Mouse (Mus musculus) olfactory bulb, adult 2 months (tissue): ENCODE results near the gene Pgf. TPM values are rescaled to one million over a fixed set of nuclear protein-coding genes. Genes with fewer than 3 reads are reported as not detected.

Experiments
- H3K27ac ChIP-seq: fragments of 200-500 bp; 2 replicates; pipeline ENCODE4 v1.5.1; 2012; ENCODE audit warnings: low read depth, low read length; ENCODE audit not compliant: insufficient read depth
- H3K4me1 ChIP-seq: fragments of 200-500 bp; 2 replicates; pipeline ENCODE4 v1.6.1; 2012; ENCODE audit warnings: low read length; ENCODE audit not compliant: control insufficient read depth, insufficient read depth
- H3K4me3 ChIP-seq: fragments of 200-500 bp; 2 replicates; pipeline ENCODE4 v1.5.1; 2012; ENCODE audit warnings: mild to moderate bottlenecking, low read depth, low read length, moderate library complexity; ENCODE audit not compliant: insufficient read depth
- CTCF ChIP-seq: fragments of 200-500 bp; IDR thresholded peaks from 2 replicates; pipeline ENCODE4 v1.5.1; 2012; ENCODE audit warnings: low read depth, mild to moderate bottlenecking, low read length, moderate library complexity; ENCODE audit not compliant: insufficient read depth
- POLR2A ChIP-seq: fragments of 200-500 bp; IDR thresholded peaks from 2 replicates; pipeline ENCODE4 v1.6.1; 2012; ENCODE audit warnings: mild to moderate bottlenecking, low read depth, low read length, moderate library complexity; ENCODE audit not compliant: insufficient read depth
- WGBS: fragments of 180-500 bp; shearing (Covaris S2); methylation state at CpG from one replicate; pipeline ENCODE4 v1.1.7; 2018; 5-methylcytosine and 5-hydroxymethylcytosine counted together
- polyA plus RNA-seq: library from polyadenylated mRNA; stranded (reverse); fragments of >200 nt; gene quantifications from 2 replicates; pipeline ENCODE4 v1.2.4, GENCODE M21; 2012; ENCODE audit warnings: low replicate concordance; ENCODE audit not compliant: missing spikeins, insufficient read depth, insufficient read length

The Pgf gene
- polyA plus RNA-seq, 1 experiment, result not detected

GRCm38 (mm10) chr12:85169877-85170276, 7.7 kb downstream of the Pgf start:
- peaks cover 13% of the 10 kb centered on the region for H3K4me1 ChIP-seq
- no peak for TF ChIP-seq CTCF
- no peak for TF ChIP-seq POLR2A
- no peak overlapping the region for H3K4me3 ChIP-seq
- WGBS, result 36% methylated on average over 3 of the region's 3 CpGs
- H3K27ac ChIP-seq, result peak overlapping the region; percentile 23; the same call in 1 of the 2 replicates

GRCm38 (mm10) chr12:85169117-85169858, 8.3 kb downstream of the Pgf start:
- TF ChIP-seq CTCF, result peak; percentile 91
- TF ChIP-seq POLR2A, result no peak
- Histone ChIP-seq H3K4me3 (peak overlapping the region; percentile 44), H3K4me1 (peaks cover 13% of the 10 kb centered on the region), H3K27ac (peak overlapping the region; percentile 23; the same call in 1 of the 2 replicates)
- WGBS, result 24% methylated on average over 27 of the region's 27 CpGs

DNA sequence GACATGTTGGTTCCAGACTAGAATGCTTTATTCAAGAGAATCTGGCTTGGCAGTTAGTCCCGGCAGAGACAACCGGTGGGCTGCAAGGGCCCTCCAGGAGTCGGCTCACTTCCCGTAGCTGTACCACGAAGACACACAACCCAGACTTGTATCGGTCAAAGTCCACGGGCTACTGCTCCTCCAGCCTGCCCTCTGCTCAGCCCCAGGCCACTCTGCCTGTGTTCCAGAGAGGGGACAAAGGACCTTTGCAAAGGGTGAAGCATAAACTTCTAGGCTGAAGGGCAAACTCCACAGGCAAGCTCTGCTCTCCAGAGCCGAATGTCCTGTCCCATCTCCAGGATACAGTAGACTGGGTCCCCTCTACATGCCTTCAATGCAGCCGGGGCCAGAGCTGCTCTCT, 11.0 kb downstream of the Pgf start:
- no peak for TF ChIP-seq POLR2A
- no peak for TF ChIP-seq CTCF
- H3K4me1 ChIP-seq, result peaks cover 13% of the 10 kb centered on the region
- WGBS, result 96% methylated on average over 9 of the region's 9 CpGs

GRCm38 (mm10) chr12:85164996-85165395, 12.6 kb downstream of the Pgf start:
- Histone ChIP-seq H3K4me3 (no peak overlapping the region), H3K27ac (no peak overlapping the region), H3K4me1 (peaks cover 9% of the 10 kb centered on the region)
- 81% methylated on average over 5 of the region's 5 CpGs for WGBS
- TF ChIP-seq CTCF (no peak), POLR2A (no peak)

More for the DNA sequence above, 11.0 kb downstream of the Pgf start:
- Histone ChIP-seq H3K4me3 (no peak overlapping the region), H3K27ac (no peak overlapping the region)

- H3K27ac ChIP-seq, result no peak overlapping the region
- no peak overlapping the region for H3K4me3 ChIP-seq
- 77% methylated on average over 5 of the region's 5 CpGs for whole genome bisulfite sequencing
- TF ChIP-seq POLR2A, result no peak
- H3K4me1 ChIP-seq, result peaks cover 3% of the 10 kb centered on the region; the same call in 1 of the 2 replicates
Measured at GRCm38 (mm10) chr12:85159592-85159991, 18.0 kb downstream of the Pgf start.

GRCm38 (mm10) chr12:85158801-85159200, 18.8 kb downstream of the Pgf start:
- H3K4me3 ChIP-seq, result no peak overlapping the region
- no peak for TF ChIP-seq CTCF
- no peak for TF ChIP-seq POLR2A
- WGBS, result 88% methylated on average over 8 of the region's 8 CpGs
- no peak overlapping the region for H3K27ac ChIP-seq
- peaks cover 3% of the 10 kb centered on the region; the same call in 1 of the 2 replicates for H3K4me1 ChIP-seq

DNA sequence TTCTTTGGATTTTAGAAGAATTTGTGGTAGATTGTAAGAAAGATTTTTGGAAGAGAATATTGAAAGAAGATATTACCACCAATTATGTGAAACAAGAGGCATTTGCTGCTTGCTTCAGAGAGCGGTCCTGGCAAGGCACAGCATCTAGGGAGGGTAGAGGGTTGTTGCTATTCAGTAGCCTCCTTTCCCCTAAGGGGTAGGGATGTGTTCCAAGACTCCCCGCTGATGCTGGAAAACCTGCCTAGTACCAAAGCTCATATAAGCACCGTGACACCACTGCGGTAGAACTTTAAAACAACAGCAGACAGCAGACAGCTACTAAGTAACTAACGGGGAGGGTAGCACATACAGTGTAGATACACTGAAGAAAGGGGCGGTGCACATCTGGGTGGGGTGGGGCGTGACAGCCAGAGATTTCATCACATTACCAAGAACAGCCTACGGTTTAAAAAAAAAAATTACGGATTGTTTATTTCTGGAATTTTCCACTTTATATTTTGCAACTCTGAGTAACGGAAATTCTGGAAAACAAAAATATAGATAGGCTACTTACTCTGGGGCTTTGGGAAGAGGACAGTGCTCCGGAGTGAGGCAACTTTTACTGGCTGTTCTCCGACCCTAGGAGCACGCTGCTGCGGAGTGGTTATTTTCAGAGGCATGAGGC, 19.7 kb downstream of the Pgf start:
- H3K4me1 ChIP-seq, result peaks cover 3% of the 10 kb centered on the region; the same call in 1 of the 2 replicates
- 67% methylated on average over 14 of the region's 14 CpGs for WGBS
- H3K4me3 ChIP-seq, result no peak overlapping the region
- no peak overlapping the region for H3K27ac ChIP-seq
- TF ChIP-seq CTCF, result no peak
- TF ChIP-seq POLR2A, result no peak

GRCm38 (mm10) chr12:85156324-85156723, 21.3 kb downstream of the Pgf start:
- 38% methylated on average over 6 of the region's 6 CpGs for WGBS
- H3K4me3 ChIP-seq, result no peak overlapping the region
- TF ChIP-seq CTCF (no peak), POLR2A (no peak)
- peaks cover 7% of the 10 kb centered on the region for H3K4me1 ChIP-seq
- no peak overlapping the region for H3K27ac ChIP-seq

GRCm38 (mm10) chr12:85153011-85153410, 24.6 kb downstream of the Pgf start:
- WGBS, result 81% methylated on average over 3 of the region's 3 CpGs

More at GRCm38 (mm10) chr12:85153011-85153410, 24.6 kb downstream of the Pgf start:
- Histone ChIP-seq H3K27ac (no peak overlapping the region), H3K4me3 (no peak overlapping the region), H3K4me1 (peaks cover 23% of the 10 kb centered on the region)
- no peak for TF ChIP-seq POLR2A
- no peak for TF ChIP-seq CTCF
